Mouse (Mus musculus) heart, adult 2 months (tissue): ENCODE measurements around the gene Gpn3.
A peak's percentile ranks its signal among the peaks of the same experiment; 100 is the strongest.

Source experiments
- CTCF ChIP-seq: fragments of 200-600 bp; IDR thresholded peaks from 2 replicates; pipeline ENCODE4 v1.8.1; 2022; ENCODE audit warnings: antibody characterized with exemption, mild to moderate bottlenecking, moderate library complexity
- POLR2A ChIP-seq: fragments of 200-500 bp; IDR thresholded peaks from 2 replicates; pipeline ENCODE4 v1.6.1; 2011; ENCODE audit warnings: mild to moderate bottlenecking, low read depth, low read length, control low read depth; ENCODE audit not compliant: insufficient read depth

DNA sequence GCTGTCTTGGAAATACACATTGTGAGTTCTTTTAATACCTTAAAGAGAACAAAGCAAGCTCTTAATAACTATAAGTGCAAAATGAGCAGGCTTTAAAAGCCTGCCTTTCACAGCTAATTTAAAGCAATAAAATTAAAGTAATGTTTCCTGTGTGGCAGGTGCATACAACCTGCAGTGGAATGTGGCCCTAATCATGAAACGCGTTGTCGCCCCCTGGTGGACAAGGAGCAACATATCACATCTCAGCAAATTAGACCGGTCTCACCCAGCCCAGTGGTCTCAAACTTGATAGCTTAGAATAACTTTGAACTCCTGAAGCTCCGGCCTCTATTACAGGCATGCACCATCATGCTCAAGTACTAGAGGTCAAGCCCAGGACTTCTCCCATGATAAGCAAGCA is 27.4 kb upstream of the Gpn3 start:
- TF ChIP-seq POLR2A, result no peak
- TF ChIP-seq CTCF, result peak; percentile 93
